Mouse (Mus musculus): ENCODE results near the gene Lsm2.

GRCm38 (mm10) chr17:34981690-34982180, at the start of gene Lsm2:
- TF ChIP-seq CTCF (IDR thresholded peaks at IDR 0.05; ENCODE audit: borderline replicate concordance, insufficient read depth, low read length) (no peak), POLR2A (IDR thresholded peaks at IDR 0.05; ENCODE audit: low read depth, low read length) (peak; percentile 91)

Data from embryonic fibroblast, embryonic 13.5 days (primary cell).